Mouse (Mus musculus): ENCODE results near the gene Apol9b.

Gene Apol9b

DNA sequence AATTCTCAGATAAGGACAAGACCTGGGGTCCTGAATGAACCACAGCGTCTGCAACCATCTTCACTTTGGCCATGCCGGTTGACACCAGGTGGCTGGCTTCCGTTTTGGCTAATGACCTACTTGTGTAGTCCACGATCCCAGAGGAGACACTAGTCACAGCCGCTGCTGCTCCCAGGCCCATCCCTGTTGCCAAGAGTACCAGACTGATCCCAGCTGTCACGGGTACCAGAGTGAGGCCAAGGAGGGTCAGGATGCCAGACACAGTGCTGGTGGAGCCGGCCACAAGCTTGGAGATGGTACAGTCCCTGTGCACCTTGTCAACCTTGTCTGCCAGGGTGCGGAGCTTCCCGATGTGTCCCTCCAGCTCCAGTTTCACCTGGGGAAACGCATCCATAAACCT is 20.9 kb downstream of the Apol9b start:
- WGBS, result 94% methylated on average over 10 of the region's 10 CpGs

DNA sequence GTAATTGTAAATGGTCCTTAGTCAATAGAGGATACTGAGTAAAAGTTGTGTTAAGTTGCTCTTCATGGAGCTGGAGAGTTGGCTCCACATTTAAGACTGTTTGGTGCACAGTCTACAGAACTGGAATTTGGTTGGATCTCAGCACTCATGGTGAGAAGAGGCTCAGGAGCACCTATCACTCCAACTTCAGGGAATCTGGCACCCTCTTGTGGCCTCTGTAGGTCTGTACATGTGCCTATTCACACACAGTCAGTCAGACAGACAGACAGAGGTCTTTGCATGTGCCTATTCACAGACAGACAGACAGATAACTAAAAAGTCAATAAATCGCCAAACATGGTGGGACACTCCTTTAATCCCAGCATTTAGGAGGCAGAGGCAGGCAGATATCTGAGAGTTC is 21.6 kb downstream of the Apol9b start:
- 41% methylated on average over 1 of the region's 1 CpGs for WGBS

DNA sequence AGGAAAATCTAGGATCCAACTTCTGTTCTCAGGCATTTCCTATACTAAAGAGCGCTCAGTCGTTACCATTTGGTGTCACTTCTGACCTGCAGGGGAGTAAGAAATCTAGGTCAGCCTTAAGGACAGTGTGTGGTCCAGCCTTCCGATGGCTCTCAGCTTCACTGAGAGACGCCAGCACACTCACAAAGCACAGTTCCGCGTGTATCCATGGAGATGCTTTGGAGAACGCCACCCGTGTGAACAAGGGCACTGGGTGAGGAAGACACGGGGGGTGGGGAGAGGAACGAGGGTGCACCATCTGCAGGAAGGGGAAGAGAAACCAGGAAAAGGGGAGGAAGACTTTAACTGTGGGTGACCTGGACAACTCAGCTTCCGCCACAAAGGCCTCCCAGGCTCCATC is 23.6 kb downstream of the Apol9b start:
- 50% methylated on average over 11 of the region's 11 CpGs for WGBS

DNA sequence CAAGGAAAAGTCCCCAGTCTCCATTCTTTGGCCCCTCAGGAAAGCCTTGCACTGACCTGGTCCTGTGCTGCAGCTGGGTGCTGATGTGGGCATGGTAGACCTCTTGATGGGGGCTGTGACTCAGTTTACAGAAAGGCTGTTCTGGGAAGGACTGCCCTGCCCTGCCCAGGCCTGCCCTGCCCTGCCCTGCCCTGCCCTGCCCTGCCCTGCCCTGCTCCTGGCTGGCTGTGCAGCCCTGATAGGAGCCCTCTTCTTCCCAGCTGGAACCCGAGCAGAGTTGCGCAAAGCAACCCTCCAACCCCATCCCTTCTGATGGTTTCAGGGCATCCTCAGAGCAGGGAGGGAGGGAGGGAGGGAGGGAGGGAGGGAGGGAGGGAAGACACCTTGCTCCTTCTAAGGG is 26.3 kb downstream of the Apol9b start:
- WGBS, result no CpG with 5 or more reads among the region's 2 CpGs

DNA sequence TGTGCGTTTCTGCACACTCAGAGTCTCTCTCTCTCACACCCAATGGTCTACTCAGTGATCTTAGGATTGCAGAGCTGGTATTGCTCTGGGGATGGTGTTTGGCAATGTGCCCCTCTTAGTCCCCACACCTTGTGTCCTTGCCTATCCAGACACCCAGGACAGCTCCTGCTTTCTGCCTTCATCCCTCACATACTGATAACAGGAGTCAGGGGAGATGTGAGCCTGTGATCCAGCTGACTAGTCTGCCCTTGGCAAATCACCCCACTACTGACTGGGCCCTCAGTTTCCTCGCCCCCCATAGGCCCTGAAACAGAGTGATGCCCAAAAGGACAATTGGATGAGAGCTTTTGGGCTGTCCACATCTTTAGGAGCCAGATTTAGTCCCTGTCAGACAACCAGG is 27.2 kb downstream of the Apol9b start:
- WGBS, result 63% methylated on average over 2 of the region's 2 CpGs

DNA sequence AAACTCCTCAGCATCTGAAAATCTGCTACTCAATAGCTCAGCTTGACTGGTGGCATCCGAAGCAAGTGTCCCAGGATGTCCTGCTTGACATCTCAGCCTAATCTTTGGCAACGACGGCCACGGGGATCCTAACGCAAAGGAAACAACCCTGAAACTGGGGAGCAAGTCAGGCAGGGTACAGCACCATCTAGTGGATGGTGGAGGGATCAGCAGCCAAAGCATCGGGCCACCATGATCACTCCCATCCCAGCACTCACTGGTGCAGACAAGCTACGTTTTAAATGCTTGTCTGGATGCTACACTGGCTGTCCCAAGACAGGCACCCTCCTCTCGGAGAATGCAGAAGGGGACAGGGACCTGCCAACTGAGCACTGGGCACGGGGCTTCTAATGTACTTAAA is 28.0 kb downstream of the Apol9b start, which contains the start of gene Apol8:
Apol8 (minus strand) TSS at position 156 of the 400 bp plus-strand sequence.
- 6% methylated on average over 9 of the region's 9 CpGs for WGBS

DNA sequence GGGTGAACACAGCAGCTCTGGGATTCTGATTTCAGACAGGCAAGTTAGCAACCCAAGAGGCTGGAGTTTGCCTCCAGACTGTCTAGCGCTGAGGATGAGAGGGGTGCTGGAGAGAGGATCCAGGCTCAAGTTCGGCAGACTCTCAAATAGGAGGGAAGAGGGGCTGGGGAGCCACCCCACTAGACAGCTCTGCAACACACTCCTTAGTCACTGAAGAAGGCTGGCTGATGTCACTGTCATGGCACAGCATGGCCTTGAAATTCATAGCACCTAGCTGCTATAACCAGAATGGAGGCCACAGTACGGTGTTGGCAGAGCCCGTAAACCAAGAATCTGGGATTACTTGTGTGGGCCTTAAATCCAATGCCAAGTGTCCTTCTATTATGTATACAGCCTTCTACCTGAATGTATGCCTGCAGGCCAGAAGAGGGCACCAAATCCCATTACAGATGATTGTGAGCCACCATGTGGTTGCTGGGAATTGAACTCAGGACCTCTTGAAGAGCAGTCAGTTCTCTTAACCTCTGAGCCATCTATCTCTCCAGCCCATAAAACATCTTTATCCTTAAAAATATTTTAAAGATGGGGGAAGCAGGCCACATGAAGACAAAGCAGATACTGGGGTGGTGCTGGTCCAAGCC is 28.9 kb downstream of the Apol9b start:
- 81% methylated on average over 4 of the region's 4 CpGs for WGBS

DNA sequence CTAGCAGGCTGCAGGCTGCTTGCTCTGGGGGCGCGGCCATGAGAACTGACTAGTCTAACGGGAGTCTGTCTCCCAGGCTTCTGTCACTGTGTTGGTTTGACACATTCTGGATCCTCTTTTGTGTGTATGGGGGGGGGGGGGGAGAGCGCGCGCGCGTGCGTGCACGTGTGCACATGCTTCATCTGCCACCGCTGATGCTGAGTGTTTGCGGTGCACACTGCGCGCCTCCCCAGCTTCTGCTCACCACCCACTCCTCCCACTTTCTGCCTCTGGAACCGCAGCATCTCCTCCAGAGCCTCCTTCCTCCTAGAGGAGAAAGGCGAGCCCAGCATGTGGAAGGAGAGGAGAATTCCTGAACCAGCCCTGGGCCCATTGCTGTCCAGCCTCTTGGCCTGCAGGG is 31.2 kb downstream of the Apol9b start:
- 55% methylated on average over 16 of the region's 16 CpGs for WGBS

DNA sequence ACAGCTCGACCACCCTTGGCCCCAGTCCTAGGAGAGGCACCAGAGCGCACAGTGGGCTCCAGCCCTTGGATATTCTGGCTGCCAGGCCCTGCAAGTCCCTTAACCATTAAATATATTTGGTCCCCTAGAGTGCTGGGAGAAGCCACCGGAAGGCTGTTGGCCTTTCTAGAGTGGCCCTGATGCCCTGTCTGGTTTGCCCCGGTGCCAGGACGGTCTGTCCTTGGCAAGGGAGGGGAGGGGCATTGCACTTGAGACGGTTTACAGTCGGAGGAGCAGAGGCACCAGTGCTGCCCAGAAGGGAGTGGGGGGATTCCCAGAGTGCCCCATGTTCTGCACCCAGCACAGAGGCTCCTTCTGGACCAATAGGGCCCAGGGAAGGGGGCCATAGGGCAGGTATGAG is 32.2 kb downstream of the Apol9b start:
- WGBS, result 85% methylated on average over 7 of the region's 7 CpGs

DNA sequence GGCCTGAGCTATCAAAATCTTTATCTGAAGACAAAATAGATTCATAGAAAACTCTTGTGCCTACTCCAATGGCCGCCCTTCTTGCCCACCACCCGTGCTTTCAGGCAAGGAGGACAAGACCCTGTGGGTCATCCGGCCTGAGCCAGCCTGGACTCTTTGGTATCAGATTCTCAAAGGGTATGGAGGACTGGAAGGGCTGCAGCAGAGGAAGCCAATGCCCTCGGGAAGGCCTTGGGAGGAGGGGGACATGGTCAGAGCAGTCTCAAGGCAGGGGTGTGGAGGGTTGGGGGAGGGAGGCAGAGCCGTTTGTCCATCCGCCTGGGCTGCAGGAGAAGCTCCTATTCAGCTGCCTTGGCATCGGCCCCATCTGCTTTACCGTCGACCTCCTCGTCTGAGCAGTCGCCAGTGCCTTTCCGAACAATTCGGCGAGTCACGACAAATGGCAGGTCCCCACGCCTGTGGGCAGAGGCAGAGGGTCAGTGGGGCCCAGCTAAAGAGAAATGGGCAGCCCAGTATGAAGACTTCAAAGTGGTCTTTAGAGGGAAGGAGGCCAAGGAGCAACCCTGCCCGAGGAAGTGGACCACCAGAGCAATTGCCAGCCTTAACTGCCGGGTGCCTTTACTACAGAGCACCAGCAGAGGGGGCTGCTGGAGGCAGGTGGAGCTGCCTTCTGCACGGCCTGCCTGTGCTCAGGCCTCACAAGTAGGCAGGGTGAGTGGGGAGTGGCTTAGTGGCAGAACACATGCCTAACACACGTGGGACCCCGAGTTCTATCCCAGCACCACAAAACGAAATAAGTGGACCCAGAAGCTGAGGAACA is 32.9 kb downstream of the Apol9b start:
- 72% methylated on average over 22 of the region's 22 CpGs for WGBS

DNA sequence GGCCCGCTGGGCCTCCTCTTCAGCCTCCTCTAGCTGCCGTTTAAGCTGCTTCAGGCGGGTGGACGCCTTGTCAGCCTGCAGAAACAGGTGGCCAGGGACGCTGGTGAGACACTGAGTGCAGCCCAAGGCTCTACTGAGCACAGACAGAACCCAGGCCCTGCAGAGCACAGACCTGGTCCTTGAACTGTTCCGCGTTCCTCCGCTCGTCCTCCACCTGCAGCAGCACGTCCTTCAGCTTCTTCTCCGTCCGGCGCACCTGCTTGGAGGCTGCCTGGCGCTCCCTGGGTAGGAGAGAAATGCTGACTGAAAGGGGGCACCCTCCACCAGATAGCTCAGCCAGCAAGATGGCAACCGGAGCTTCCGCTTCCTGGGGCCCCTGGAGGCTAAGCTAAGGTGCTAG is 34.2 kb downstream of the Apol9b start:
- WGBS, result 94% methylated on average over 16 of the region's 16 CpGs

DNA sequence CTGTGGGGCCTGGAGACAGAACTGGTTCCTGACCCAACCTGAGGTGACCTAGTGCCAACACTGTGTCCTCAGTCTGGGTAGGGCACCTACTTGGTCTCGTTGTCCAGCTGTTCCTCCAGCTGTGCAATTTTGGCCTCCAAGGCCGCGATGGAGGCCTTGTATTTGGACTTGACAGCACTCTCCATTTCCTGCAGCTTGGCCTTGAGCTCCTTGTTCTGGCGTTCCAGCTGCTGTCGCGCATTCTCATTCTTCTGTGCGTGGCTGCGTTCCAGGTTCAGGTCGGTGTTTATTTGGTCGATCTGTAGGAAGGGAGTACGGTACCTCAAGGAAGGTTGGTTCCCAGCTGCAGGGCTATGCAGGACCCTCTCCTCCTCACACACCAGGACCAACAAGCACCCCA is 34.9 kb downstream of the Apol9b start:
- 77% methylated on average over 11 of the region's 11 CpGs for WGBS

DNA sequence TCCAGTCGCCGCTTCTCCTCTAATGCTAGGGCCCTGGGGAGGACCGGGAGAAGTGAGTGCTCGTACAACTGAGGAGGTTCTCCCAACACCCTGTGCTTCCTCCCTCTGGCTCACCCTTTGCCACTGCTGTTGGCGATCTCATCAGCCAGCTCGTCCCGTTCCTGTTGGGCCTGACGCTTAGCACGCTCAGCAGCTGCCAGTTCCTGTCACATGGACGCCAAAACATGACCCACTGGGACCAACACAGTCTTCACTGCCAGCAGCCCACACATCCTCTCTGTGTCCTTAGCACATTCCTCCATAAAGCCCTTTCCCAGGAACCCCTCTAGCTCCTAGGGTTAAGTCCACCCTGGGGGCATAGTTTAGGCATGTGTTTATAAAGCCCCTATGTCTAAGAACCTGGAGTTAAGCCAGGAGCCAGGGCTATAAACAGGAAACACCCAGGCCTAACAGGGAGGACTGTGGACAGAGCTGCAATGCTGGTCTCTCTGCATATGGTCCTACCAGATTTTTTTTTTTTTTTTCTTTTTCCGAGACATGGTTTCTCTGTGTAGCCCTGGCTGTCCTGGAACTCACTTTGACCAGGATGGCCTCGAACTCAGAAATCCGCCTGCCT is 35.7 kb downstream of the Apol9b start:
- WGBS, result 46% methylated on average over 13 of the region's 13 CpGs

DNA sequence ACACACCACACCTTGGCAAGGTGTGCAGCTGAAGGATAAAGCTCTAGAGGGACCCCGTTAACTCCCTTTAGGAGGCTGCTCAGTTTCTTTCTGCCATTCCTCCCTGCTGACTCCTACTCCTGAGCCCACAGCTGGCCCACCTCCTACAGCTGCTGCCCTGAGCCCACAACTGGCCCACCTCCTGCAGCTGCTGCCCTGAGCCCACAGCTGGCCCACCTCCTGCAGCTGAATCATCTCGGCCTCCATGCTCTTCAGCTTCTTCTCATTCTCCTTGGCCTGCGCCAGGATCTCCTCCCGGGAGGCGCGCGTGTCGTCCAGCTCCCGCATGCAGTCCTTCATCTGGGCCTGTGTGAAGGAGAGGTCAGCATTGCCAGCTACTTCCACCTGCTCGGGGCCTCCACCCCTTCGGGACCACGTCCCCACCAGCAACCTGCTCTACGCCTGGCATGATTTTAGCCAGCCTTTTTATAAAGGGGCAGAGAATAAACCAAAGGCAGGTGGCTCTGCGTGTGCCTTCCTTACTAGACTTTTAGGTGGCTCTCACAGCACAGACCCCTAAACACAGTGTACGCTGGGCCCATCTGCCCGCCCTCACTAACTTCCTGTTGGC is 36.8 kb downstream of the Apol9b start:
- WGBS, result 92% methylated on average over 16 of the region's 16 CpGs

DNA sequence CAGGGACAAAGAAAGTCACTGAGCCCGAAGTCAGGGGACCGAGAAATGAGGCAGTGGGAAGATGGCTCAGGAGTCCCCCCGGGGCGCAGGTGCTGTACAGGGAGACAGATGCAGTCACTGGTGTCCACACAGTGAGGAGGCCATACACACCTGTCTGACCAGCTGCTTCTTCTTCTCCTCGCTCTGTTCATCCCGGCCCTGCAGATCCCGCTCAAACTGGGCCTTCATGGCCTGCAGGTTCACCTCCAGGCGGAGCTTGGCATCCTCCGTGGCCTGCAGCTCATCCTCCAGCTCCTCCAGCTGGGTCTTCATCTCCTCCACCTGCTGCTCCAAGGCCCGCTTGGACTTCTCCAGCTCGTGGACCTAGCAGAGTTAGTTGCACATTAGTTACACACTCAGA is 38.1 kb downstream of the Apol9b start:
- 90% methylated on average over 11 of the region's 11 CpGs for WGBS

DNA sequence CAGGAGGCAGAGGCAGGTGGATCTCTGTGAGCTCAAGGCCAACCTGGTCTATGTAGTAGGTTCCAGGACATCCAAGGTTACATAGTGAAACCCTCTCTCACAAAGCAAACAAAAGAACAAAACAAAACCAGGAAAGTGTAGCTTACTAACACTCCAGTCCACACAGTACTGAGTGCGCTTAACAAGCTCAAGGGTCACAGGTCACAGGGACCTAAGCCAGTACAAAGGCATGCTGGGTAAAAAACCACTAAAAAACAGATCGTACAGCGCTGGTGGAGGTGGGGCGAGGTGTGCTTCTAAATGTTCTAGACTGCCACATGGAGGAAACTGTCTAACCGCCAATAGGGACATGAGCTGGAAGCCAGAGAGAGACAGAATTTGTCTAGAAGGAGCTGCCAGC is 41.5 kb downstream of the Apol9b start:
- WGBS, result 80% methylated on average over 5 of the region's 5 CpGs

DNA sequence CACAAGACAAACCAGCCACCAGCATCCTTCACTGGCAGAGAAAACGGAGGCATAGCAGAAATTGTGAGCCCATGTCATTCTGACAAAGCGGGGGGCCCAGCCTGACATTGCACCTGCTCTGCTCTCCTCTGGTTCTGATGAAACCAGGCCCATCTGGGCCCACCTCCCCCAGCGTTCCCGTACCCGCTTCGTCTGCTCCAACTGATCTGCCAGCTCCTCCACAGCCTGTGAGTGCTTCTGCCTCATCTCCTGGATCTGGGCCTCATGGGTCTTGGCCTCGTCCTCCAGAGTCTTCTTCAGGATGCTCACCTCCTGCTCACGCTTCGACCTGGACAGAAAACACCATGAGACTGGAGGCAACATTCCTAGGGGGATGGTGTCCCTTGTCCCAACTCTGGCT is 42.1 kb downstream of the Apol9b start:
- WGBS, result 90% methylated on average over 9 of the region's 9 CpGs

DNA sequence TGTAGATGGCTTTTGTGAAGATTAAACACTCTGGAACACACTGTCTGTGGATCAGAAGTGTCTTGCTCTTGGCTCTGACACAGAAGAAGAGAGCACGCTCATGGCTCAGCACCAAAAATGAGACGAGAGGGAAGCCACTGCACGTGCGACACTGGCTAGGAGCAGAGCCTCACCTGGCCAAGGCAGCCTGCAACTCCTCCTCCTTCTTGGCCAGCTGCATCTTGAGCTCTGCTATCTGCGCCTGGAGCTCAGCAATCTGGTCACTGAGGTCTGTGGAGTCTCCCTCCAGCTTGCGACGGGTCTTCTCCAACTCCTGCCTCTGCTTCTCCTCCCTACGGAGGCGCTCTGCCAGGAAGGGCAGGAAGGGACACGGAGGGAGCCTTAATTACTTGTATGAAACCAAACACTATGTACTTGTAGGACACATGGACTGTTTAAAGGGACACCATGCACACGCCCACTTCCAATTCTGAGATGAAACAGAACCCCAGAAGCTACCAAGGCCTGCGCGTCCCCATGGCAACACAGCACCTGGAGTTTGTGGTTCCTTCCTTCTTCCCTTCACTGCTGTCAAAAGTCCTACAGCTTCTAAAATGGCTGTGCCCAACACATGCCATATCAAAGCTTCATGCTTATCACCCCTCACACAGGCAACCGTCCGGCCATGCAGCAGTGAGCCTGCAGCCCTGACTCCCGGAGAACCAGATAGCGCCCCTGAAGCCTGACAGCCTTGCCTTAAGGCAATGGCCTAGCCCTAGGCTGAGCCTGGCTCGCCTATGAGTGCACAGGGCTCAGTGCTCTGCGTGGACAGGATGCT is 44.5 kb downstream of the Apol9b start:
- WGBS, result 81% methylated on average over 19 of the region's 19 CpGs

DNA sequence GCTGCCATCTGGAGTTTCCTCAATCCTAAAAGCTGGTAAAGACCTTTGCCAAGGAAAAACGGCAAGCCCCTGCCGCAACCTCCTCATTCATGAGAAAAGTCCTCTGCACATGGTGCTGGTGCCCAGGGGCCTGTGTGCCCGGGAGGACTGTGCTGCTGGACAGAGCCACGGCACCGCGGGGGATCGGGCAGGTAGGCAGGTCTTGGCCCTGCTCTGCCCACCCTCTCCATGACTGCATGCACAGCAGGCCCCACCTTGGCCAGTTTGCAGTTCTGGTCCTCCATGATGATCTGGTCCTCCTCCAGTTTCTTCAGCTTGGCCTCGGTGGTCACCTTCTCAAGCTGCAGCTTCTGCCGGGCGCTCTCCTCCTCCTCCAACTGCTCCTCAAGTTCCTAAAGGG is 45.5 kb downstream of the Apol9b start:
- WGBS, result 96% methylated on average over 10 of the region's 10 CpGs

DNA sequence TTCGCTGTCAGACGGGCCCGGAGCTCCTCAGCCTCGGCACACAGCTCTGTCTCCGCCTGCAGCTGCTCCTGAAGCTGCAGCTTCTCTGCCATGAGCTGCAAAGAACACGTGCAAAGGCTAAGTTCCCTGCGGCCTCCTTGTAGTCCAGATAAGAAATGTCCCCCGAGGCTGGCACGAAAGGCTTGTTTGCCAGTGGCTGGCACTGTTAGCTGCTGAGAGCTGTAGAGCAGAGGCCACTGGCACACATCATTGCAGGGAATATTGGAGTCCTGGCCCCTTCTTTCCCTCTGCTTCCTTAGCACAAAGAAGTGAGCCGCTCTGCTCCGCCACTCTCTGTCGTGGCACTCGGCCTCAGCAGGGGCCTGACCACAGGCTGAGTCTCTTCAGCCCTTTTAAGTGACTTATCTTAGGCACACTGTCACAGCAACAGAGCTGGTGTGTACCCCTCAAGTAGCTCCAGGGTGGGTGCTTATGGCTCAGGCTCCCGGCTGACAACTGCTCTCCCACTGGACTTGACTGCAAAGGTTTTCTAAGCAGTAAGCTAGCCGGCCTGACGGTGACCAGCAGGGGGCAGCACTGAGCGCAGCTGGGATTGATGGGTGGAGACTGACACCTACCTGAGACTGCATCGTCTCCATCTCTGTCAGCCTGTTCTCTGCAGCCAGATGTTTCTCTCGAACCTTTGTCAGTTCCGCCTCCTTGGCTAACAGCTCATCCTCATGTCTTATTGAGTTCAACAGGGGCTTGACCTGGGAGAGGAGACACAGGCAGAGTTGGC is 46.5 kb downstream of the Apol9b start:
- 67% methylated on average over 20 of the region's 20 CpGs for WGBS

DNA sequence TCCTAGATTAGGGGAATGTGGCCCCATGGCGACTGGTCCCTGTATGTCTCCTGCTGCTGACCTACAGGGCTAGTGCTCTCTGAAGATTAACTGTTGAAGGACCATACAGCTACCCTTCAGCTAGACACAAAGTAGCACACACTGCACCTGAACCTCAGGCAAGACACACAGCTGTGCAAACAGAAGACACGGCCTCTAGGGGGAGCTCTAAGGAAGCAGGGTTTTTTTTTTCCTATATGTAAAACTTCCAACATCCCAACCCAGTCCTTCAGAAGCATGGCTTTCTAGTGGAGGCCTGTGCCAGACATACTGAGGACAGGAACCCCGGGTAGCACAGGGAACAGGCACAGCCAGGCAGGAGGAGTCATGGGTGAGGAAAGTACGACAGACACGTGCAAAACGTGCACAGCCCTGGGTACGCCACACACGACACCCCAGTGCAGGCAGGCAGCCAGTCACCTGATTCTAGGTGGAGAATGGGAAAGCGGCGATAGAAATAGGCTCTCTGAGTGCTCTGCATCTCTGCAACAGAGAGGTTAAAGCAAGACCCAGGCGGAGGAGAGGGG is 53.7 kb downstream of the Apol9b start:
- WGBS, result 80% methylated on average over 11 of the region's 11 CpGs
